Comparison of ENCODE assay signal across 8 mouse cellular contexts in the genomic region with DNA sequence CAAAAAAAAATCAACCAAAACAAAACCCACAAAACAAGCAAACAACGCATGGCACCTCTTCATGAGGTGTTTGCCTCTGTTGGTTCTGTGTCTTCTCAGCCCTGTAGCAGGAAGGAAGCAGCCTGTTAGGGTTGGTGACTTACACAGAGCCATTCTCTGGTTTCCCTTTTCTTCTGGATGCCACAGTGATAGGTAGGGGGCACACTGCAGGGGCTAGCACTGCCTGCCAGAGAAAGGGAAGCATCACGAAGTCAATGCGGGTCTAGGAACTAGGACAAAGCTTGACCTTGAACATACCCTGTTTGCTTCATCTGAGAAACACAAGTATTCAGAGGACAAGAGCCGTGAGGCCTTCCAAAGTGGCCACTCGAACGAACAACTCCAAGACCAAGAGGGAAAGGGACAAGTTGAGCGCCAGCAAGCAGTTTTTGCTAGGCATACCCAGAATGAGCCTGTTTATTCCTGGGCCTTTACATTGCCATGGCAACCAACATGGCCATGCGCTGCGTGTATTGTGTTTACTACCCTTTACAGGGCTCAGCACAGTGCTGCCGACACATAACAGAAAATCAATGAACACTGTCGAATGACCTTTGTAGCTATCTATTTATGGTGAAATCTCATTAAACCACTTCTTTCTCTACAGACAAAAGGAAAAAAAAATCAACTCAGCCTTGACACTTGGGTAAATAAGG.
DNase-seq lines count a peak whose midpoint lies in the region; ATAC-seq and TF ChIP-seq lines count a peak whose summit lies in the region.

No protein-coding gene starts in this region.

- H3K4me3 ChIP-seq in hindbrain, postnatal 0 days (ENCODE audit: low read length): no peak overlapping the region
- no peak overlapping the region for H3K4me3 ChIP-seq in stomach, embryonic 15.5 days (replicated peaks)
- H3K4me3 ChIP-seq in gastrocnemius, adult 2 months: no peak overlapping the region

- peak; percentile 3 for DNase-seq in left cerebral cortex, postnatal 4 days
- DNase-seq in left cerebral cortex, adult 8-10 months (ENCODE audit: low spot score in 2 of 2): no peak
- peak; percentile 70 for DNase-seq in hindbrain, postnatal 0 days (ENCODE audit: low spot score)
- peak; percentile 70 for DNase-seq in lung, postnatal 36 days
- no peak for DNase-seq in gastrocnemius, postnatal 10 days
- no peak for DNase-seq in thymus, postnatal 10 days (ENCODE audit: low spot score in 2 of 2)
- DNase-seq in gastrocnemius, adult 2 months: no peak

- 0 out of 2 replicates have a peak, but pooled peaks have one; percentile 16 for TF ChIP-seq CTCF in hindbrain, postnatal 0 days (IDR thresholded peaks at IDR 0.05; ENCODE audit: low read depth)
- no peak for TF ChIP-seq CTCF in gastrocnemius, adult 2 months (IDR thresholded peaks at IDR 0.05)

- 31% methylated on average over 11 of the region's 11 CpGs for WGBS in hindbrain, postnatal 0 days
- WGBS in stomach, embryonic 15.5 days: 63% methylated on average over 11 of the region's 11 CpGs

- peak; percentile 90 for ATAC-seq in hindbrain, postnatal 0 days
- no peak for ATAC-seq in stomach, embryonic 15.5 days (ENCODE audit: insufficient read depth, low FRiP score, low read depth)

- H3K4me2 ChIP-seq in hindbrain, postnatal 0 days (ENCODE audit: low read depth, low read length): no peak overlapping the region
- H3K4me2 ChIP-seq in stomach, embryonic 15.5 days: no peak overlapping the region

- intact Hi-C loops in left cerebral cortex, postnatal 4 days (cut with DNase I): no loop called here
- intact Hi-C loops in gastrocnemius, adult 2 months (cut with DNase I): no loop called here

- H3K27me3 ChIP-seq in hindbrain, postnatal 0 days (ENCODE audit: insufficient read depth, low read length): no peaks in the 10 kb centered on the region
- H3K27me3 ChIP-seq in stomach, embryonic 15.5 days (replicated peaks): no peaks in the 10 kb centered on the region

- H3K36me3 ChIP-seq in hindbrain, postnatal 0 days (ENCODE audit: insufficient read depth, low read length): no peaks in the 10 kb centered on the region
- no peaks in the 10 kb centered on the region for H3K36me3 ChIP-seq in stomach, embryonic 15.5 days

- peak overlapping the region; percentile 42; the same call in 1 of the 2 replicates for H3K27ac ChIP-seq in hindbrain, postnatal 0 days
- peak overlapping the region; percentile 77 for H3K27ac ChIP-seq in stomach, embryonic 15.5 days
- H3K27ac ChIP-seq in gastrocnemius, adult 2 months: no peak overlapping the region

- no peak overlapping the region for H3K9ac ChIP-seq in hindbrain, postnatal 0 days (replicated peaks; ENCODE audit: low read length)
- no peak overlapping the region for H3K9ac ChIP-seq in stomach, embryonic 15.5 days

- H3K4me1 ChIP-seq in hindbrain, postnatal 0 days (ENCODE audit: insufficient read depth, low read length): 0 out of 2 replicates have a peak, but pooled peaks cover 5% of the 10 kb centered on the region
- H3K4me1 ChIP-seq in stomach, embryonic 15.5 days: no peaks in the 10 kb centered on the region

- no peaks in the 10 kb centered on the region for H3K9me3 ChIP-seq in hindbrain, postnatal 0 days (ENCODE audit: low read length)
- H3K9me3 ChIP-seq in stomach, embryonic 15.5 days: no peaks in the 10 kb centered on the region

Comparison
In these comparisons a context has a peak if more than half of its experiments do, and no peak if none do; other contexts are left out.
1. DNase-seq: peak in left cerebral cortex, postnatal 4 days (single experiment), hindbrain, postnatal 0 days (single experiment) and lung, postnatal 36 days (single experiment); none in left cerebral cortex, adult 8-10 months (0 of 2), gastrocnemius, postnatal 10 days (single experiment), thymus, postnatal 10 days (0 of 2) and gastrocnemius, adult 2 months (single experiment).